In genomic region chr14:76581974-76582922, GRCm38 (mm10) we compare ENCODE assay signal across 18 mouse cellular contexts. TPM values are rescaled to one million over a fixed set of nuclear protein-coding genes. Genes with fewer than 3 reads are reported as not detected.
DNase-seq lines count a peak whose midpoint lies in the region; ATAC-seq lines count a peak whose summit lies in the region.
"Had no signal": no experiment of that assay in that cellular context is flagged by ENCODE, and none has a peak within 500 bp of the region (broad histone marks: within the 10 kb centered on the region; RNA-seq: fewer than 3 reads in every experiment).

No protein-coding gene starts in this region.

- no peaks in the 10 kb centered on the region for H3K9me3 ChIP-seq in embryonic facial prominence, embryonic 15.5 days (replicated peaks)
- no peaks in the 10 kb centered on the region for H3K9me3 ChIP-seq in embryonic facial prominence, embryonic 10.5 days
- no peaks in the 10 kb centered on the region for H3K9me3 ChIP-seq in lung, embryonic 16.5 days (ENCODE audit: control insufficient read depth, low read length)
- H3K9me3 ChIP-seq: forebrain, embryonic 13.5 days; liver, embryonic 15.5 days had no signal

- WGBS in embryonic facial prominence, embryonic 15.5 days, result 56% methylated on average over 6 of the region's 6 CpGs
- 69% methylated on average over 6 of the region's 6 CpGs for WGBS in embryonic facial prominence, embryonic 10.5 days
- WGBS in lung, embryonic 16.5 days, result 68% methylated on average over 6 of the region's 6 CpGs

- no peaks in the 10 kb centered on the region for H3K4me1 ChIP-seq in embryonic facial prominence, embryonic 15.5 days
- H3K4me1 ChIP-seq in embryonic facial prominence, embryonic 10.5 days, result no peaks in the 10 kb centered on the region
- H3K4me1 ChIP-seq in lung, embryonic 16.5 days (replicated peaks; ENCODE audit: control insufficient read depth, insufficient read depth, low read length), result peaks cover 8% of the 10 kb centered on the region

- DNase-seq in embryonic facial prominence, embryonic 10.5 days (ENCODE audit: low spot score), result no peak
- no peak for DNase-seq in lung, postnatal 10 days
- DNase-seq in T-cell, adult 2 months (ENCODE audit: low spot score), result peak; percentile 29
- no peak for DNase-seq in left cerebral cortex, adult 11 months (ENCODE audit: low spot score)
- DNase-seq in cerebellum, postnatal 14 days, result no peak
- DNase-seq: cerebellum, adult 8-10 months; heart, postnatal 14 days; kidney, postnatal 4 days; left cerebral cortex, postnatal 4 days; thymus, postnatal 4 days had no signal

- H3K9ac ChIP-seq in embryonic facial prominence, embryonic 15.5 days, result no peak overlapping the region
- H3K9ac ChIP-seq in lung, embryonic 16.5 days (ENCODE audit: low read length), result no peak overlapping the region
- H3K9ac ChIP-seq: forebrain, embryonic 13.5 days; hindbrain, embryonic 14.5 days; liver, embryonic 15.5 days had no signal

- no peak overlapping the region for H3K4me2 ChIP-seq in embryonic facial prominence, embryonic 15.5 days (replicated peaks)
- H3K4me2 ChIP-seq in lung, embryonic 16.5 days (ENCODE audit: low read depth, low read length), result no peak overlapping the region
- H3K4me2 ChIP-seq: forebrain, embryonic 13.5 days; heart, embryonic 11.5 days; hindbrain, embryonic 14.5 days; liver, embryonic 15.5 days had no signal

- no peak overlapping the region for H3K4me3 ChIP-seq in embryonic facial prominence, embryonic 15.5 days (replicated peaks)
- H3K4me3 ChIP-seq in embryonic facial prominence, embryonic 10.5 days, result no peak overlapping the region
- no peak overlapping the region for H3K4me3 ChIP-seq in lung, embryonic 16.5 days (ENCODE audit: low read length)
- H3K4me3 ChIP-seq: forebrain, embryonic 13.5 days; liver, embryonic 15.5 days had no signal

- peak overlapping the region; percentile 34; the same call in 1 of the 2 replicates for H3K27ac ChIP-seq in embryonic facial prominence, embryonic 15.5 days (replicated peaks)
- no peak overlapping the region for H3K27ac ChIP-seq in embryonic facial prominence, embryonic 10.5 days (replicated peaks)
- H3K27ac ChIP-seq in lung, embryonic 16.5 days (ENCODE audit: low read length), result 0 out of 2 replicates have a peak overlapping the region, but pooled peaks have one; percentile 7
- H3K27ac ChIP-seq: forebrain, embryonic 13.5 days; hindbrain, embryonic 14.5 days; liver, embryonic 15.5 days had no signal

- peak; percentile 61; the same call in 1 of the 2 replicates for ATAC-seq in embryonic facial prominence, embryonic 15.5 days (ENCODE audit: insufficient number of reproducible peaks, low FRiP score, low TSS enrichment, low read depth)
- ATAC-seq in lung, embryonic 16.5 days (ENCODE audit: low read depth), result peak; percentile 27
- ATAC-seq in neutrophil, adult 5-6 weeks (ENCODE audit: extremely low read depth, insufficient number of reproducible peaks, low FRiP score, poor library complexity, severe bottlenecking), result peak; percentile 32; the same call in 1 of the 2 replicates
- ATAC-seq: forebrain, embryonic 13.5 days; intestine, postnatal 0 days had no signal

- H3K27me3 ChIP-seq in embryonic facial prominence, embryonic 15.5 days, result no peaks in the 10 kb centered on the region
- no peaks in the 10 kb centered on the region for H3K27me3 ChIP-seq in embryonic facial prominence, embryonic 10.5 days (replicated peaks; ENCODE audit: low read depth, poor library complexity, severe bottlenecking)
- H3K27me3 ChIP-seq in lung, embryonic 16.5 days (ENCODE audit: control insufficient read depth, insufficient read depth, low read depth, low read length), result no peaks in the 10 kb centered on the region
- H3K27me3 ChIP-seq: forebrain, embryonic 13.5 days; liver, embryonic 15.5 days had no signal

- no peaks in the 10 kb centered on the region for H3K36me3 ChIP-seq in embryonic facial prominence, embryonic 15.5 days
- no peaks in the 10 kb centered on the region for H3K36me3 ChIP-seq in embryonic facial prominence, embryonic 10.5 days (replicated peaks)
- H3K36me3 ChIP-seq in lung, embryonic 16.5 days (ENCODE audit: control insufficient read depth, insufficient read depth, low read length), result no peaks in the 10 kb centered on the region
- H3K36me3 ChIP-seq: liver, embryonic 15.5 days had no signal

RNA-seq across cellular contexts. Expression of gene Serp2, which starts 25.6 kb away (rescaled TPM):
- 7.3 and 8.3 TPM in 2 replicates for polyA plus RNA-seq in embryonic facial prominence, embryonic 15.5 days (2015; fragmentation: Nextera tagmentation; extraction: Ambion mirVana)
- 18.9 and 21.6 TPM in 2 replicates for polyA plus RNA-seq in embryonic facial prominence, embryonic 10.5 days (2016; fragmentation: Nextera tagmentation; extraction: Ambion mirVana)
- polyA plus RNA-seq in lung, embryonic 16.5 days (2015; fragmentation: Nextera tagmentation; extraction: Ambion mirVana), result 6.3 and 7.2 TPM in 2 replicates
- total RNA-seq in neutrophil, adult 5-6 weeks (2017), result 2.1 and 4.0 TPM in 2 replicates
